Mouse (Mus musculus) embryo, embryonic 11.5 days (tissue): ENCODE results near the gene Disp2.

Experiments used
- DNase-seq: peaks from one replicate; pipeline ENCODE4 v3.0.0-alpha.2; 2012; ENCODE audit warnings: low read depth, low spot score

The Disp2 gene

DNA sequence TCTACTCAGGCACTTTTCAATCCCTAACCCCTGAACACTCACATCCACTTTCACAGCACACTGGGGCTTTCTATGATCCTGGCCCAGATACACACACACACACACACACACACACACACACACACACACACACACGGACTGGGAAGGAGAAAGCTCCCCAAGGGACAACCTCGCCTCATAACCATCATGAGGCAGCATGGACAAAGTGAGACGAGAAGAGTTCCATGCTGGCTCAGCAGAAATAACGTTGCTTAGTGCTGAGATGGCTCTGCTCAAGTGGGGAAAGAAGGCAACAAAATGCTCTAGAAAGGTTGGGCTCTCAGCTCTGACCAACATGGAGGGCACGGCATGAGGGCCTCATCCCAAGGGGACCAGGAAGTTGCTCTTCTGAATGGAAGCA lies 61.7 kb downstream of the Disp2 start:
- DNase-seq: no peak

DNA sequence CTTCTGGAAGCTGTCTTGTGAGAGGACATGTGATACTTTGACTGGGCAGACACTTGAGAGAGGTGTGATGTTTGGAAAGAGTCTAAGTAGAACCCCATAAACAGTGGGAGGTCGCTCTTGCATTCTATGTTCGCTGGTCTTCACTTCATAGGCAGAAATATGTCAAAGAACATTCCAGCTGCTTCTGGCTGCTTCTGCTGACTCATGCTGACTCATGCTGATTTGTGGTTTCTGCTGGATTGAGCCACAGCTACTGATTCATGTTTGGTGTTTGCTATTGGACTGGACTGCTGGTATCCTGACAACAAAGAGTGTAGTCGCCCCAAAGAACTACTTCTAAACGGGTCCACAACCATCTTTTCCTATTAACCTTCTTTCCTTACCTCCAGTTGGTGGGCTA lies 62.3 kb downstream of the Disp2 start:
- DNase-seq: no peak

DNA sequence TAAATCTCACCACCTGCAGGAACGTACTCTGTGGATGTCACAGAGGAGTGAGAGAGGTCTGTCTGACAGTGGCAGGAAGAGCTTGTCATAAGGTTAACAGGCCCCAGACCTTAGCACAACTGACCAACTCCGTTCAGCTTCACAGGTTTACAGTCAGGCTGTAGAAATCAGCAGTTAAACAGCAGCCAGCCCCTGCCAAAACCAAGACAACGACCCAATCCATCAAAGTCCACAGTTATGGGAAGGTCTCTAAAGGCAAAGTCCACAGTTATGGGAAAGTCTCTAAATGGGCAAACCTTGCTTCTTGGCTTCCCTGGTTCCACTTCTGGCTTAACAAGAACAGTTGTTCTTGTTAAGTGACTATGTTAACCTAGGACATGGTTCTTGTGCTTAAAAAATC lies 64.9 kb downstream of the Disp2 start:
- no peak for DNase-seq

DNA sequence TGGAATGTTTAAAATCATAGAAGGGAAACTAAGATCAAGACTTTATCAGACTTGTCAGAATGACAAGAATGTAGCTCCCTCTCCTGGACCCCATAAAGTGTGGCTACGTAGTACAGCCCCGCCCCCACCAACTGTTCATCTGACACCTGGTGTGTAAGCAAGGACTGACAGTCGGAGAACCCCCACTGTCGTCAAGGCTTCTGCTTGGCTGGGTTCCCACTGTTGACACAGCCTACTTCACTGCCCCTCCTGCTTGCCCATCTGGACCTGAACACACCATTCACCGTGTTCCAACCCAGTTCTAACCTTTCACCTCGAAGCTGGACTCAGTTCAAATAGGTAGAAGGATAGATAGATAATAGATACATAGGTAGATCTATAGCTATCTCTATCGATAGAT lies 66.7 kb downstream of the Disp2 start:
- DNase-seq: no peak

DNA sequence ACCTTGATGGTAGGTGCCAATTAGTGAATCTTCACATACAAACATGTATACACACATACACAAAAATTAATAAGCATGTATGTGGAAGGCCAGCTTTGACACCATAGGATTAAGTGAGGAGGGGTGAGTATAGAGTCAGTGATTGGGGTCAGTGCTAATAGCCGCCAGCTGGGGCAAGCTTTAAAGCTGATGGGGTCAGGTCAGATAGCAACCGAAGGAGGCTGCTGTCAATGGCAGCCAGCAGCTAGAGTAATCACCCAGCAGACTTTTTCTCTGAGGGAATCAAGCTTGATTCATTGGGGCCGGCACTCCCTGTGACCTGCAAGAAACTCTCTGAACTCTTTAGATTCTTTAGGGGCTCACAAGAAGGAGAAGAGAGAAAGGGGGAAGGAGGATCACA lies 72.2 kb downstream of the Disp2 start:
- DNase-seq: no peak
